Mouse (Mus musculus): ENCODE measurements at regions not wholly inside any gene's neighbourhood (a gene's known extent, or its start where the extent isn't known, plus 50 kb on each side); places are given as distances from the start of the nearest gene placed in this dataset.

DNA sequence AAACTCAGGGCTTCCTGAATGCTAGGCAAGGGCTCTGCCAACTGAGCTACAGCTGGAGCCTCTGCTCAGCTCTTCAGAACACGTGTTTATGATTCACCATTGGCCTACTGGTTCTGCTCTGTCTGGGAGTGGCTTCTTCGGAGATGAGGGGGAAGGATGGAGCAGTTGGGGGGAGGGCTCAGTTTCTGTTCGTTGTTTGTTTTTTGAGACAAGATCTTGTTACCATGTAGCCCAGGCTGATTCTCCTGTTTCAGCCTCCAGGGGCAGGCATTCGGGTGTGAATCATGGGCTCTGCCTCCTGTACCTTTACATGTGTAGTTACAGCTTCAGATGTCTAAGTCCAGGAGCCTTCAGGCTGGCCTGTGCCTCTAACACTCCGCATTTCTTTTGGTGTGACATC is 285.3 kb upstream of the Gadl1 start:
- DNase-seq = peak; percentile 14

- DNase-seq = no peak
Observed at GRCm38 (mm10) chr9:115624721-115625496, 284.3 kb upstream of the Gadl1 start.

DNA sequence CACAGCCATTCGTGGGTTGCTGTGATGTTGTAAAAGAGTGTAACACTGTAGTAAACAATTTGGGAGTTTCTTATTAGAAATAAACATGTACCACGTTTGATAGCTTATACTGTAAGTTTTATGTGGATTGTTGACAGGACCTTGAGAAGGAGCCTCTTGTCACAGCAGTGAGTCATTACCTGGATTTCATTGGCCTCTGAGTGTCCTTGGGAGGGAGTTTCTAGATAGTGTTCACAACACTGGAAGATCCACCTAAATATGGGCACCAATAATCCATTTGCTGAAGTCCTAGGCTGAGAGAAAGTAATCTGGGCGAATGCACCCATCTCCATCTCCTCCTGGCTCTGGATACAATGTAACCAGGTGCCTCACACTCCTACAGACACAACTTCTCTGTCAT is 281.7 kb upstream of the Gadl1 start:
- no peak for DNase-seq

DNA sequence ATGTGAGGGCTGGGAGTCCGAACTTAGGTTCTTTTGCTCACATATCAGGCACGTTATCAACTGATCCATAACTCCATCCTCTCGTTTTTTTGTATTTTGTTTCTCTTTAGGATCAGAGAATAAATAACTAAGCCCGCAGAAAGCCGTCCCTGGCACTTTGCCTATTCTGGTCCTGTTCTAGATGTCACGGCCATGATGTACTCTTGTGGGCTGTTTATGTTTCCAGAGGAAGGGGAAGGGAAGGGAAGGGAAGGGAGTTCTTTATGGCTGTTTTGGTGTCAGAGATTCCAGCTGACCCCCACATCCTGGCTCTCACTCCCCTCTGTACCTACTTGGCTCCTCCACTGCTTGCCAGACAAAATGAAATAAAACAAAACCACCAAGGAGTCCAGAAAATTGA is 272.1 kb upstream of the Gadl1 start:
- peak; percentile 31 for DNase-seq

DNA sequence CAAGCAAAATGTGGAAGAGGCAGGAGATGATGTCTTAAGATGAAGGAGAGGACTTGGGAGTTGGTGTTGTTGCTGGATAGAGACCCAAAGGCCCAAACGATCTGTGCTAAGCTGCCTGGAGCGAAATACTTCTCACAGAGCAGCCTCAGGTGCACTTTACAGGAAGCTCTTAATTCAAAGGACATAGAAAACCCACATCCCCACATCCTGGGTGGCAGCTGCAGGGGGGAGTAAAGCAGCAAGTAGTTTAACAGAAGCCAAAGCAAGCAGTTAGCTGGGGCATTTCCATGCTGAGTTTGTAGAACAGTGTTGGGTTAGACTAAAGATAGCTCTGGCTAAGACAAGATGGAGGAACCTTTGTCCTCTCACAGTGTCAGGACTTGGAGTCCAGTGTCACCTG is 268.5 kb upstream of the Gadl1 start:
- no peak for DNase-seq

DNA sequence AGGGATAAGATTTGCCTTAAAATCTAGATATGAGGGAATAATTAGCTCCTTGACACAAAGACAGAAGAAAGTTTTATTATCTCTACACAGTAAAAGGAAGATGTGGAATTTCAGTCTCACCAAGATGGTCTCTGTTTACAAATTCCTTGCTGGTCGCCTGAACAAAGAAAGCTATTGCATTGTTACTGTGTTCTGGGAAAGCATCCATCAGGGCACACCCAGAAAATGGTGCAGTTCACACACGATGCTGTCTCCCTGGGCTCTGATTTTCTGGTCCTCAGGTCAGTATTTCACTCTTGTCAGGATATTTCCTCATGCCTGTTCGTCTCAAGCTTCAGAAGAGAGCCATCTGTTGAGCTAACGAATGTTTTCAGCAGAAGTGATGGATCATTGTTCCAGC is 267.2 kb upstream of the Gadl1 start:
- no peak for DNase-seq

DNA sequence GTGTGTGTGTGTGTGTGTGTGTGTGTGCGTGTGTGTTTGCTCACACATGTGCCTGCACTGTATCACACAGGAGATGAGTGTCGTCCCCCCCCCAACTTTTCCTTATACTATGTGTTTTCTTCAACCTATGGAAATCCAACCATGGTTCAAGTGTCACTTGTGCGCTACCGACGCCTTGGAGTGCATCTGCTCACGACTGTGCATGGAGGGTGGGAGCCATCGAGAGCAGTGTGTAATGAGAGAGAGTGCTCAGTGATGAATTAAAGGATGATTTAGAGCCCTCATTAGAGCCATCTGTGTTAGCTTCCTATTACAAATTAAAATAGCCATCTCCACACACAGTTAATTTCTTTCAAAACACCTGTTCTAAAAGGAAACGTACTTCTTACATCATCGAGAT is 264.3 kb upstream of the Gadl1 start:
- DNase-seq = no peak

DNA sequence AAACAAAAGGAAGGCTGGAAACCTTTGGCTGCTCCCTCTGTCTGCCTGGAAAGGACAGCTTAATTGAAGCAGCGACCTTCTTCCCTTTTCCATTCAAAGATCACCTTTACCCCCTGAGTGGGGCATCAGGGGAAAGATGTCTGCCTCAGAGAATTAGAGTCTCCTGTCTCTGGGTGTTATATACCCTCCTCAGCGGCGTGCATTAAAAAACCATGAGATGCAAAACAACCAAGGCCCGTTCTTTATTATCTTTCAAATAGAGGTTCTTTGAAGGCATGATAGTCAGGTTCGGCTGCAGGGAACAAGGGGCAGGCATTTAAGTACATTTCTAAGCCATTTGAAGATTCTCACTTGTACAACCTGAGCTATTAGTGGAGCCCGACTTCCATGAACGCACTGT is 263.0 kb upstream of the Gadl1 start:
- DNase-seq = no peak

GRCm38 (mm10) chr9:115651708-115652107 is 257.5 kb upstream of the Gadl1 start:
- DNase-seq = no peak

DNA sequence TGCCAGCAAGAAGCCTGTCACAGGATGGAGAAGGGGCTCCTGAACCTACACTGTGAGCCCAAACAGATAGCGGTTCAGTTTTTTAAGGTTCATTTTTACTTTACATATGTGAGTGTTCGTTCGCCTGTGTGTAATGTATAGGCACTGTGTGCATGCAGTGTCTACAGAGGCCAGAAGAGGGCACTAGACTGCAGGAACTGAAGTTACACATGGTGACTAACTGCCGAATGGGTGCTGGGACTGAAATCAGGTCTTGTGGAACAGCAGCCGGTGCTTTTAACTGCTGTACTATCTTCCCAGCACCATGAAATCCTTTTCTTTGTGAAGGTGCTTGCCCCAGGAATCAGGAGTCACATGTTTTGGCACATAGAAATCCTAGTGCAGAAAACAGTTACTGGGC is 256.1 kb upstream of the Gadl1 start:
- no peak for DNase-seq

DNA sequence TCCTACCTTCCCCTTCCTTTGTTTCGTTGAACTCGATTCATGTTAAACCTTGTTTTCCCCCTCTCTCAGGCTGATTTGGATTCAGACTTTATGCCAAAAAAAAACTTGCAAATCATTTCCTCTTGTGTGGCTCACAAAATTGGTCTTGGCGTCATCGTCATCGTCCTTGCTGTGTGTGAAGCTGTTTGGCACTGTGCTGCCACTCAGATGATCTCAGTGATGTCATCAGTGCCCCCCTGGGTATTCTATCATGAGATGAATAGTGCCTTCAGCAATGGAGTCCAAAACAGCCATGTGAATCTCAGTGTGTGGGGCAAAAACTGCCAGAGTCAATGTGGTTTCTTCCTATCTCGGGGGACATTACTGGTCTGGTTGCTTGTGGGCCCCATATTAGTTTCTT is 254.3 kb upstream of the Gadl1 start:
- no peak for DNase-seq

DNA sequence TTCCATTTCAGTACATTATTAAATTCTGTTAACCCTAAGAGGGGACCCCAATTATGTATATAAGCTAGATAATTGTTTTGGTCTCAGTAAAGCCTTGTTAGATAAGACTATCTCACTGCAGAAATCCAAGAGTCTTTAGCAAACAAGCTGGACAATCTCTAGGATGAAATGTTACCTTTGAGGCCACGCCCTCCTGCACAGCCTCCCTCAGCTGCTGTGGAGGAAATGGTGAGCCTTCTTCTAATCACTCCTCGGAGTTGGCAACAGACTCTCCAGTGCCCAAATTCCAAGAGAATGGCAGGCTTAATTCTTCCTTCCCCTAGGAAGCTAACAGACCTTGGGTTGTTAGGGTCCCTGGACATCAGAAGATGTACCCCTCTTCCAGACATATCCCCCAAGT is 252.7 kb upstream of the Gadl1 start:
- no peak for DNase-seq

DNA sequence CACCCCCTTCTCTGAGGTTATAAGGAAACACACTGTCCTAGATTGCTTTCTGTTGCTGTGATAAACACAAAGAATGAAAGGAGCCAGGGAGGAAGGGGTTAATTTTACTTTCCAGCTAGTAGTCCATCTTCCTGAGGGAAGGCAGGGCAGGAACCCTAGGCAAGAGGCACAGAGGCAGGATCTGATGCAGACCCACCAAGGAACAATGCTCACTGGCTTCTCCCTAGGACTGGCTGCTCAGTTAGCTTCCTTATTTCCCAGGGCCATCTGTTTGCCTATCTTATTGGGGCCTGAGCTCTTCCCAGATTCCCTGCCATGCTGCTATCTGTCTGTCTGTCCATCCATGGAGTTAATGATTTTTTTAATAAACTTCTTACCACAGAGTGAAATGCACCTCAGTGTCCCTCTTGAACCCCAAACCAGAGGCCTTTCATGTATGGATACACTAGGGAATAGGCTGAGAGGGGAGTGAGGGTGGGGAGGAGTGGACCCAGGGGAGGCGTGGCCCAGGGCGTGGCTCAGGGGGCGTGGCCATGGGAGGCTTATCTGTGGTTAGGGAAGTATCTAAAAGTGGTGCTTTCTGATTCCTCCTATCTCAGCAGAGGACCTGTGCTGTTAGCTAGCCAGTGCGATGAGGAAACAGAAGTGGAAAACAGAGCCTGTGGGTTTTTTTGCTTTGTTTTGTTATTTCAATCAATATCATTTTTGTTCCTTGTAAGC is 252.1 kb upstream of the Gadl1 start:
- no peak for DNase-seq

GRCm38 (mm10) chr9:115658477-115658876 is 250.8 kb upstream of the Gadl1 start:
- DNase-seq = no peak

- peak; percentile 19 for DNase-seq
Observed at GRCm38 (mm10) chr9:115660371-115660770, 248.9 kb upstream of the Gadl1 start.

GRCm38 (mm10) chr9:115661834-115662425 is 247.3 kb upstream of the Gadl1 start:
- DNase-seq = peak; percentile 23

DNA sequence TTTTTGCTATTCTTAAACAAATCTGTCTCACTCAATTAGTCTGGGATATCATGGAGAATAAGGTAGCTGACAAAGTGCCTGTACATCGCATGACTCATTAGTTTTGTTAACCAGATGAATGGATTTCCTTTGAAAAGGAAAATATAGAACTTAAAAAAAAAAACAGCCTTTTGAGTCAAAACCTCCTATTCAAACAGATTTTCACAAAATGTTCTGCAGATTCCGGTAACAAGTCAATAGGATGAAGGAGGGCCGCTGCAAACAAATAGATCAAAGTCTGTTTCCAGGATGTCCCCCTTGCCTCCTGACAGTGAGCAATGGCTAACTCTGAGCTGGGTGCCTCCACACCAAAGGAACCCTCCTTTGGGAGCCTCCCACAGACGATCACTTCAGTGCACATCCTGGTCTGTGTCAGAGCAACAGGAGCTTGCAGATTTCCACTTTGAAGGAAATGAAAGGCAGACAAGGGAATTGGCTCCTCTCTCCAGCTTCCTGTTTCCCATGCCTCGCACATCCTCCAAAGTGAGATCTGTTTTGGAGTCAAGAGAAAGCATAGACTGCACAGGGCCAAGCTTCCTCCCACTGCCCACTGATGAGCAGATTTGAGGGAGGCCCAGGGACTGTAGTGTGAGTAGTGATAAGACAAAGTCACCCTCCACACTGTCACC is 243.8 kb upstream of the Gadl1 start:
- peak; percentile 38 for DNase-seq

GRCm38 (mm10) chr9:115666530-115666929 is 242.7 kb upstream of the Gadl1 start:
- no peak for DNase-seq

- no peak for DNase-seq
Observed at GRCm38 (mm10) chr9:115680703-115681576, 228.3 kb upstream of the Gadl1 start.

- no peak for DNase-seq
Observed at GRCm38 (mm10) chr9:115681841-115682240, 227.4 kb upstream of the Gadl1 start.

- no peak for DNase-seq
Observed at GRCm38 (mm10) chr9:115683951-115684350, 225.3 kb upstream of the Gadl1 start.

- DNase-seq = no peak
Observed at GRCm38 (mm10) chr9:115686605-115687004, 222.7 kb upstream of the Gadl1 start.

- DNase-seq = peak; percentile 13
Observed at GRCm38 (mm10) chr9:115692837-115693236, 216.4 kb upstream of the Gadl1 start.

Measured in kidney, postnatal 10 days (tissue).